Mouse (Mus musculus) left cerebral cortex, postnatal 10 days (tissue): Measurements from ENCODE around the gene Pigz. TPM values are rescaled to one million over a fixed set of nuclear protein-coding genes. Genes with fewer than 3 reads are reported as not detected.
A peak's percentile ranks its signal among the peaks of the same experiment; 100 is the strongest.

Source experiments
- DNase-seq, 2 experiments: peaks; one replicate each; pipeline ENCODE4 v3.0.0; 2021 to 2022; ENCODE audit warnings: low spot score in 2 of 2, mixed read lengths in 1 of 2; ENCODE audit errors: extremely low spot score in 1 of 2
- intact Hi-C: fragments of 180-260 bp; cut with DNase I; formaldehyde crosslinking; loops from one replicate; pipeline ENCODE4 v1.15.1; 2025
- total RNA-seq, 2 experiments: library from RNA; stranded (reverse); gene quantifications; 2 replicates each; pipeline ENCODE4 v1.2.3; 2021

The Pigz gene
- 10 to 100 TPM in 1 of 2 experiments, 1 to 10 TPM in 1; 7.9 to 12.9 TPM for total RNA-seq

DNA sequence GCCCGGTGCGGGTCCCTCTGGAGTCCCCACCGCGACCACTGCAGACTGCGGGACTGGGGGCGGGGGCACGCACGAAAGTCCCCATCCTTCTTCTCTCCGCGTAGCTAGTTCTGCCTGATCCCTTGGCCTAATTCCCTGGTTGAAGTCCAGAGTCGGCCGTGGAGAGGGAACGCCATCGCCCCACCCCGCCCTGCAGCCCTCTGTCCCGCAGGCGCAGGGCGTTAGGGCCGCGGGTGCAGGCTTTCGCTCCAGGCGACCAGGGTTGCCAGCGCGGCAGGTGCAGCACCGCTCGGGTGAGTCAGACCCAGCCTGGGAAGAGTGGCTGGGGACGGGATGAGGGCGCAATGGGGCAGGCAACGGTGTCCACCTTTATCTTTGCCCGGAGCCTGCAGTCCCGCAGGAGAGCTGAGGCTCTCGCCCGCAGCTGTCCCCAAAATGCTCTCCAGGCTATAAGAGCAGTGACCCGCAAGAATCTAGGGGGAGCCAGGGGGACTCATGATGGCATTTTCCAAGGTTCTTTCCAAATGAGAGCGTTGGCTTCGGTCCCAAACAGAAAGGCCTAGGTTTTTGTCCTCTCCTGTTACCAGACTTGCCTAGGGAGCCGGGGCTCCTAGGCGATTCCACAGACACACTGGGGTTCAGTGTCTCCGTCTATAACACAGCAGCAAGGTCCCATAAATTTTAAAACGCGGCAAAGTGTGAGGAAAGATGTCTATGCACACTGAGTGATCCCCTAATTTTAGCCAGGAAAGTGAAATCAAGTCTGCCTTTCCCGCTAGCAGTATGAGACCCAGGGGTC, at the start of gene Pigz:
Gene Pigz, plus strand, starts transcription at position 101 of the 799 bp plus-strand sequence.
- intact Hi-C loops, result no loop called here
- DNase-seq, result peak; percentile 34 to 69

DNA sequence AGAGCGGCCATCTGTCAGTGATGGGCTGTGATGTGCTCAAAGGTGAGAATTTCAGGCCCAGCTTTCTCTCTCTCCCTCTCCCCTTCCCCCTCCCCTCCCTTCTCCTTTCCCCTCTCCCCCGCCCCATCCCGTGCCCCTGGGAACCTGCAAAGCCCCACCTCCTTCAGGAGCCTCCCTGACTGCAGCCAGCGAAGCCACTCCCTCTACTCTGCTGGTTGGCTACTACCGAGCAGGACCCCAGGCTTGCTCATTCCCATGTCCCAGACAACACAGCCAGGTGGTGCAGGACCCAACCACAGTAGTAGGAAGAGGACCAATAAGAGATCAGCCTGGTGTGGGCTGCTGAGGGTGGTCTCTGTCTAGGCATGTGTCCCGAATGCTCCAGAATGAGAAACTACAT, 49.7 kb upstream of the Pigz start:
- no peak for DNase-seq
- intact Hi-C loops, result no loop called here

GRCm38 (mm10) chr16:31890907-31891306, 42.7 kb upstream of the Pigz start:
- intact Hi-C loops, result no loop called here

DNA sequence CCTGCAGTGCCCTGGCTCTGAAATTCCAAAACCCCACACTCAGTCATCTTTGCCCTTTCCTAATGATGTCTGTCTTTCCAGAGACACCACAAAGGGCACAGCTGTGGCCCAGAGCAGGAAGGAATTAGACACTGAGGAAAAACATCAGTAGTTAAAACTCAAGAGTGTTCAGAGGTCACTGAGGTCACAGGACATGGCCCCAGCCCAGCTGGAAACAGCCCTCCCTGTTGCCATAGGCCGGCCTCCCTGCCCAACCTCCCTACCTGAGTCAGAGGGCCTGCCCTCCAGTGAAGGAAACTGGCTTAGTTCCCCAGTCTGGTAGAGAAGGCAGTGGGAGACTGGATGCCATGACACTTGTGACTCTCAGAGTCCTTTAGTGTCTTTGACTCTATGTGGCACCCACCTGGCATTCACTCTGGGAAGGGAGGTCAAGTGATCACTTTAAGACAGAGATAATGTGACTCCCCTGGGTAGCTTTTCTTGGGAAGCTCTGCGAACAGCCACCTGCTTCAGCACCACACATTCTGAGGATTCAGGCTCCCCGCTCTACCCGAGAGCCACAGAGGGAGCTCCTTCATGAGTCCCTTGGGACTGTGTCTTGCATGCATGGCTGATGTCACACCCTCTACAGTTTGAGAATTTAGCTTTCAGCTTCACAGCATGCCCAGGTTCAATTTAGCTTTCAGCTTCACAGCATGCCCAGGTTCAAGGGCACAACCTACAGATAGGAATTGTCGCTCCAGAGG, 40.1 kb upstream of the Pigz start:
- intact Hi-C loops, result no loop called here
- DNase-seq, result no peak

More at GRCm38 (mm10) chr16:31890907-31891306, 42.7 kb upstream of the Pigz start:
- DNase-seq, result no peak

DNA sequence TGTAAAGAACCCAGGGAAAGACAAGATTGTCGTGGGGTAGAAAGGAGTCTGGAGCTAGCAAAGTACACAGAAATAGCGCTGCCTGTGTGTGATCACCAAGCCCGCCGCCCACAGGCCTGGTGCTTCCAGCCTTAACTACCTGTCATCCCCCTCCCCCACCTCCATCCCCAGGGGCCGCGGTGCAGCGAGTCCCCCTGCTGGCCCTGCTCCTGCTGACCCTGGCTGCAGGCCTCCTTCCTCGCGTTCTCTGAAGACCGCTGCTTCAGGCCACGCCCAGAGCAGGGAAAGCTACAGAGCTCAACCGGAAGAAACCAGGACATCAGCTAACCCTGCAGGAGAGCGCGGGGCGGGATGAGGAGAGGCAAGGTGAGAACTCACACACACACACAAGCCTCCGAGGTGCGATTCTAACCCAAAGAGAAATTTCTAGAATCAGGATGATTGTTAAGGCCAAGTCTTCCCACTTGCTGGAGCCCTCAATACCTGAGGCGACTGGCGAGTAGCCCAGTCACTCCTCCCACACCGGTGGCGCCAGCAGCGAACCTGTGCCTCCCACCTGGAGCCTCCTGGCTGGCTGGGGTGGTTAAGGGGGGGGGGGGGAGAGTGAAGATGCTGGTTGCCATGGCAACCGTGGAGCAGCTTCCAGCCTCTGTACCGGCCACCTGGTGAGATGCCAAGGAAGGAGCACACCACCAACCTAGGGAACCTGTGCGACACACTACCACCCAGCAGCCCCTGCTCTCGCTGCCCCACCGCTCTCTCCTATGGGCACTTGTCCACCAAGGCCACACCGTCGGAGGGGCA, 36.5 kb upstream of the Pigz start:
- peak; percentile 66 to 81 for DNase-seq
- intact Hi-C loops, result no loop called here

DNA sequence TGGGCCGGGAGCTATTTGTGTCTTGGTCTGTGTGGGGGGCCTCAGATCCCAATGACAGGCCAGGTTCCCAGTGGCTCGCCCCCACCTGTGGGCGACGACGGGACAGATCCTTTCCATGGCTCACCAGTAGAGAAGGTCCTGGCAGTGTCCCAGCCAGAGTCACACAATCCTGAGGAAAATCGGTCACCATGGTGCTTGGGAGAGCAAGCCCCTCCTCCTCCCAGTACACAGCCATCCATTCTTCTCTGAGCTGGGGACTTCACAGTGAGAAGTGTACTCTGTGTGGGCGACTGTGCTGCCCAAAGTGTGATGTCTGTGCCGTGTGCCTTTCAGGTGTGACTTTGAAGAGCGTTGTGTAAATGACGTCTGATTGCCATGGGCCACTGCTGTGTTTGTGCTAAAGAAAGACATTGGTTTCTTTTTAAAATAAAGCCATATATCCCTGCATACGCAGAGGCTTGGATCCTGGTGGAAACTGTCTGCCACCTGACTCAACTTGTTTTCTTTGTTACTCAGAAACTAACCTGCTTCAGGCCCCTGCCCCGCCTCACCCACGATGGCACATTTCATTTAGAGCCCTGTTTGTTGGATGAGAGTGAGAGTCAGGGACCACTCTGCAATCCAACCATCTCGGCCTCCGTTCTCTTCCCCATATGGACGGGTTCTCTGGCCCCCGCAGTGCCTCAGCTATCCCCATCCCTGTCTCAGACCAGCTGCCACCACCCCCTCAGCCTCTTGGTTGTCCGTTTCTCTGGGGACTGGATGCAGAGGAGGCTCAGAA, 34.9 kb upstream of the Pigz start:
- DNase-seq, result peak; percentile 71 to 85
- intact Hi-C loops, result no loop called here

GRCm38 (mm10) chr16:31901886-31902285, 31.8 kb upstream of the Pigz start:
- intact Hi-C loops, result no loop called here
- DNase-seq, result no peak

DNA sequence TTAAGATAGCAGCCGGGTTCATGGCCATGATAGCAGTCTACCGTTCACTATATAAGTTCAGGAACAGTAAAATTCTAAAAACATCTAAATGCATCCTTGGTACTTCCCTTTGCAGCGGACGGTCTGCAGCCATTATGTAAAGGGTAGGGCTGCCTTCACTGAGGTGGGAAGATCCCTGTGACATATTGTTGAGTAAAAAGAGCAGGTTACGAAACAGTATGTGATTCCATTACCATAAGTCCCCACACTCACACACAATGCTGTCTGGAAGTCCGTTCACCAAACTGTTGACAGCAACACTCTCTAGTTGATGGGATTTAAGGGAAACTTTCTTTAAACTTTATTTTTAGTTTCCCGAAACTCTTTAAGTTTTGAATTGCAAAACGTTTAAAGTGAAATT, 30.4 kb upstream of the Pigz start:
- DNase-seq, result no peak
- intact Hi-C loops, result no loop called here

DNA sequence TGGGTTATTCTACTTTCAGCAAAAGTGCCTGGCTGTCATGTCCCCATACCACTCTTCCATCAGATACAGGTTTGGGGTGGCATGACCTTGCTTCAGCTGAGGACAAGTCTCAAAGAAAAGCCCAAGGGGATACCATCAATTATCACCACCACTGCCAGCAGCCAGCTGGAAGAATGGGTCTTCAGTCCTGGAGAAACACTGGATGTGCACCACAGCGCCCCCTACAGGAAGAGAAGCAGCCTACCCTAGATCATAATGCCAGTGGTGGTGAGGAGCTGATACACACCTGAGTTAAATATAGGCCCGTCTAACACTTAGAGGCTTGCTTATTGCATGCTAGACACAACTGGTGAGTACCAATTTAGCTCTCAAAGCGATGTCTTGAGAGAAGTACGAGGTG, 28.3 kb upstream of the Pigz start:
- DNase-seq, result no peak
- intact Hi-C loops, result no loop called here

GRCm38 (mm10) chr16:31905891-31906825, 27.5 kb upstream of the Pigz start:
- intact Hi-C loops, result no loop called here
- no peak for DNase-seq

DNA sequence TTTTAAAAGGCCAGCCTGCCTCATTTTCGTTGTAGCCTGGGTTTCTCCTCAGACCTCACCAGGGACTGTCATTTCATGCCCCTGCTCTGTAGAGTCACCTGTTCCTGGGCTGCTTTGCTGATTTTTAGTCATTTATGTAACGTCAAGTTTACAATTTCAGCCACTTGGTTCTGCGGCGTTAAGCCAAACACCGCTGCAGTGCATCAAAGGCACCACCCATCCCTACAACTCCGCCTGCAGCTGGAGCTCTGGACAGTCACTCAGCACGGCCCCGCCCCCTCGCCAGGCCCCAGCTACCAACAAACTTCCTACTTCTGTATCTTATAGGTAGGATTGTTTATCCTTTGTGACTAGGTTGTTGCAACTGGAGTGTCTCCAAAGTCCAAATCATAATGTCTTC, 26.8 kb upstream of the Pigz start:
- DNase-seq, result peak in 1 of 2 experiments; percentile 61
- intact Hi-C loops, result no loop called here

DNA sequence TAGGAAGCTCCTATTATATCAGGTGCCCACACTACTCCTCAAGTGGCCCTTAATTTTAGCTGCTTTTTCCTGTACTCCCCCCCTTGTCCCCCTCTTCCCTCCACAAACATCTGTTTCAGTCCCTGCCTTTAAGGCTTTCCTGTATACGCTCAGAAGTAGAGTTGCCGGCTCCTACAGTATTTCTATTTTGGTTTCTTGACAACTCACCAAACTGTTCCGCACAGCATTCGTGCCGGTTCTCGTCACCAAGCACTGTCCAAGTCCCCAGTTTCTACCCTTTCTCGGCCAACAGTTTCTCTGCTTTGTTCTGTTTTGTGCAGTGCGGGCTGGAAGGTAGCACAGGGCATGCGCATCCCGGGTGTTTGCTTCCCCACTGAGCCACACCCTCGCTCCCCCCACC, 24.7 kb upstream of the Pigz start:
- no peak for DNase-seq
- intact Hi-C loops, result no loop called here

DNA sequence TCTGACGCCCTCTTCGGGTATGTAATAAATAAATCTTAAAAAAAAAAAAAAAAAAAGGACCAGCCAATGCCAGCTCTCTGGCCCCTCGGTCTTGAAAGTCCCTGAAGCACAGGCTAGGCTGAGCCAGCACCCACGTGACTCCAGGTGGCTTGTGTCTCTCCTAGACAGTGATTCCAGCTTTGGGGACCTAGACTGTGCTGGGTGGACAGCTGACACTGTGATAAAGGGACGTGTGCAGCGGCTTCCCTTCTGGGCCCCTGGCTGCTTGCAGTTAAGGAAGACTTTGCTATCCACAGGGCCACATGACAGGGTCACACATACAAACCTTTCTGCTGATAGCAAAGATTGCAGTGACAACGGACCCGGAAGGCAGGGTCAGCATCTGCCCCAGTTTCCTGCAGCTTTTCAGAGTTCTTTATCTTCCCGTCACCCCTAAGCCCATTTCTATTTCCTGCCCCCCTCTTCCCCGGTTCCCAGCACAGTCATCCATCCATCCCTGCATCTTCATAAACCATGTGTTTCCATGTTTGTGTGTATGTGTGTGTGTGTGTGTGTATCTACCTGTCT, 23.3 kb upstream of the Pigz start:
- intact Hi-C loops, result no loop called here
- no peak for DNase-seq

- intact Hi-C loops, result loop anchor here (2.0 to 5.0 kb wide), 4 partner anchors 39 to 460 kb away; partner anchors contain the start of gene Meltf
- no peak for DNase-seq
Observed at GRCm38 (mm10) chr16:31917776-31918175, 15.9 kb upstream of the Pigz start.

- peak; percentile 83 to 91 for DNase-seq
- intact Hi-C loops, result loop anchor here (2.0 to 5.0 kb wide), 4 partner anchors 39 to 461 kb away; partner anchors contain the start of gene Meltf
Observed at GRCm38 (mm10) chr16:31918248-31918724, 15.4 kb upstream of the Pigz start.

GRCm38 (mm10) chr16:31924368-31924767, 9.3 kb upstream of the Pigz start:
- intact Hi-C loops, result no loop called here
- no peak for DNase-seq

DNA sequence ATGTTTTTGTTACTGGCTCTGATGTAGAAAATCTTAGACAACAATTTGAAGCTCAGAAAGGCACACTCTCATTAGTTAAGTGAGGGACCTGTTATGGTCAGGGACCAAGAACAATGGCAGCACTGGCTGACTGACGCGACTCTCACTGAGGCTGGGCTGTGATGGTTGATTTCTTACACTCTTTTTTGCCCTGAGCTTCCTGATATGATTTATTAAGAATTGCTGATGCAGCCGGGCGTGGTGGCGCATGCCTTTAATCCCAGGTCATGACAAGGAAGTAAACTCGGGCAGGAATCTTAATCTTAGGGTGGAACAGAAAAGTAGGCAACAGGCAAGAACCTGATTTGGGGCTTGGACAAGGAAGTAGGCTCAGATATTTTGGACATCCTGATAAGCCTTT, 7.6 kb upstream of the Pigz start:
- DNase-seq, result no peak
- intact Hi-C loops, result no loop called here
